Mouse (Mus musculus) forebrain, embryonic 13.5 days (tissue): ENCODE data around the gene Jag2. TPM values are rescaled to one million over a fixed set of nuclear protein-coding genes. Genes with fewer than 3 reads are reported as not detected.

Experiments used
- ATAC-seq: fragments of 200-750 bp; cut with Nextera tagmentation; 2 replicates; pipeline ENCODE4 v1.8.0; 2017
- H3K27ac ChIP-seq: fragments of 300-500 bp; sonication (generic); 2 replicates; pipeline ENCODE4 v1.5.1; 2015; ENCODE audit warnings: inconsistent platforms, mild to moderate bottlenecking, moderate library complexity
- H3K27me3 ChIP-seq: fragments of 300-500 bp; sonication (generic); 2 replicates; pipeline ENCODE4 v1.6.1; 2015; ENCODE audit warnings: mild to moderate bottlenecking, inconsistent platforms
- H3K36me3 ChIP-seq: fragments of 300-500 bp; sonication (generic); 2 replicates; pipeline ENCODE4 v1.6.1; 2015; ENCODE audit warnings: mild to moderate bottlenecking, inconsistent platforms; ENCODE audit not compliant: poor library complexity, severe bottlenecking
- H3K4me1 ChIP-seq: fragments of 300-500 bp; sonication (generic); 2 replicates; pipeline ENCODE4 v1.6.1; 2015; ENCODE audit warnings: inconsistent platforms
- H3K4me2 ChIP-seq: fragments of 300-500 bp; sonication (generic); 2 replicates; pipeline ENCODE4 v1.6.1; 2015; ENCODE audit warnings: inconsistent platforms, mild to moderate bottlenecking, moderate library complexity
- H3K4me3 ChIP-seq: fragments of 300-500 bp; sonication (generic); 2 replicates; pipeline ENCODE4 v1.5.1; 2015; ENCODE audit warnings: mild to moderate bottlenecking, inconsistent platforms
- H3K9ac ChIP-seq: fragments of 300-500 bp; sonication (generic); 2 replicates; pipeline ENCODE4 v1.6.1; 2015; ENCODE audit warnings: mild to moderate bottlenecking, inconsistent platforms
- H3K9me3 ChIP-seq: fragments of 300-500 bp; sonication (generic); replicated peaks from 2 replicates; pipeline ENCODE4 v1.6.1; 2016; ENCODE audit warnings: inconsistent platforms
- WGBS: fragments of 180-500 bp; shearing (Covaris S2); methylation state at CpG from one replicate; pipeline ENCODE4 v1.1.7; 2015; 5-methylcytosine and 5-hydroxymethylcytosine counted together
- polyA plus RNA-seq: library from polyadenylated mRNA; unstranded; fragments of >200 nt; fragmentation: Nextera tagmentation; extraction: Ambion mirVana; gene quantifications from 2 replicates; pipeline ENCODE4 v1.2.1, GENCODE M21; 2015

Jag2 gene
- polyA plus RNA-seq, 1 experiment from 2014 or later, result 4.1 TPM

DNA sequence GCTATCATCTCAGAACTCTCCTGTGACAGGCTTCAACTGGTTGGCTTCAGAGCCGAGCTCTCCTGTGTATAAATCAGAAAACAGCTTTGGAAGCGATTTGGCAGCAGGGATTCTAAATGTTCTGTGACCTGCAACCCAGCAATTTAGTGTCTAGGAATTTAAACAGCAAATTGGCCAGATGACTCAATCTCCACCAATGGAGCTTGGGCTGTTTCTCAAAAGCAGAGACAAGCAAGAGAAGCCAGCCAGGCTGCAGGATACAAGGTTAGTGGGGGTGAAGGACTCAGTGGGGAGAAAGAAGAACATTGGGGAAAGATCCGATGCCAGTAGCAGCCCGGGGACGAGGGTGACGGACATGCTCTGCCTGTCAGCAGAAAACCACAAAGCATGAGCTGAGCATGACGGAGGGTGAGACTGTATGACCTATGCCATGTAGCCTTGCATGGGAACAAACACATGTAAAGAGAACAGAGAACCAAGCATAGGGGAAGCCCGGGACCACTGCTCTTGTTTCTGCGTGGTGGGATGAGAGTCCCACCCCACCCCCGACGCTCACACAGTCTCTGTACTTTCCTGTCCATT lies 35.2 kb downstream of the Jag2 start:
- no peak for ATAC-seq
- Histone ChIP-seq H3K4me3 (no peak overlapping the region), H3K4me1 (peaks cover 6% of the 10 kb centered on the region), H3K36me3 (no peaks in the 10 kb centered on the region), H3K27me3 (no peaks in the 10 kb centered on the region), H3K9ac (no peak overlapping the region), H3K27ac (no peak overlapping the region), H3K9me3 (no peaks in the 10 kb centered on the region), H3K4me2 (no peak overlapping the region)
- 71% methylated on average over 11 of the region's 11 CpGs for WGBS

DNA sequence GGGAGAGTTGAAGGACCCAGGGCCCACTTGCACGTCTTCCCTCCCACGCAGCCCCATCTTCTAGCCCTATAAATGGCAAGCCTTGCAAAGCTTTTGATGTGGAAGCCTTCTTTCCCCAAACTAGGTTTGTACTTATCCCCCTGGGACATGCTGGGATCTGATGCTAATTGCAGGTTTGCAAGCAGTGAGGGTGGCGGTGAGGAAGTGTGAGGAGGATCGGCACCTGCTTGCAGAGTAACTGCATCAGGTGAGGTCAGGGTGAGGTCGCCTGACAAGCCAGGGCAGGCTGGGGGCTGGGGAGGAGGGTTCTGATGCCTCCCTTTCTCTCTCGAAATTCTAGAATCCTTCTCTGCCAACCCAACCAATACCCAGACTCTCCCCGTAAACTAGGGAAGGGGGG lies 44.1 kb downstream of the Jag2 start:
- Histone ChIP-seq H3K4me1 (no peaks in the 10 kb centered on the region), H3K27ac (no peak overlapping the region), H3K4me2 (no peak overlapping the region), H3K9ac (no peak overlapping the region), H3K4me3 (no peak overlapping the region), H3K36me3 (no peaks in the 10 kb centered on the region), H3K27me3 (peaks cover 8% of the 10 kb centered on the region; the same call in 1 of the 2 replicates), H3K9me3 (no peaks in the 10 kb centered on the region)
- WGBS, result 74% methylated on average over 7 of the region's 7 CpGs
- no peak for ATAC-seq

GRCm38 (mm10) chr12:112881301-112881815 lies 48.2 kb downstream of the Jag2 start:
- Histone ChIP-seq H3K4me1 (peaks cover 13% of the 10 kb centered on the region), H3K27me3 (peaks cover 47% of the 10 kb centered on the region), H3K36me3 (no peaks in the 10 kb centered on the region), H3K4me3 (no peak overlapping the region), H3K4me2 (no peak overlapping the region), H3K27ac (no peak overlapping the region), H3K9me3 (no peaks in the 10 kb centered on the region), H3K9ac (no peak overlapping the region)
- ATAC-seq, result no peak
- 69% methylated on average over 6 of the region's 6 CpGs for WGBS

DNA sequence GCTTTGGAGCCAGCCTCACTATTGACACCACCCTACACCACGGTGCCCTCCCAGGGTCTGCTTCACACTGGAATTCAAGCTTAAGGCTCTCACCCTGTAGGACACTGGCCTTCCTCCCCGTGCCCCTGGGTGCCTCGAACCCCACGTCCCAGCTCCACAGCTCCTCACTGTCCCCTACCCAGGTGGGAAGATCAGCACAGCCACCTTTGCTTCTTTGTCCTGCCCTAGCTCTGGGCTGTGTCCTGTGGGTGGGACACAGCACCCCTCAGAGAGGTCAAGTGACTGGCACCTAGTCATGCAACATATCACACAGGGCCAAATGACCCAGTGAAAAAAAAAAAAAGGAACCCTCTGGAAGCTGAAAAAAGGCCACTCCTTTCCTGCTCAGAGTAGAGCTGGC lies 48.9 kb downstream of the Jag2 start:
- 78% methylated on average over 4 of the region's 4 CpGs for WGBS
- peaks cover 54% of the 10 kb centered on the region for H3K27me3 ChIP-seq
- peaks cover 17% of the 10 kb centered on the region for H3K4me1 ChIP-seq
- no peaks in the 10 kb centered on the region for H3K9me3 ChIP-seq
- no peak overlapping the region for H3K9ac ChIP-seq
- H3K27ac ChIP-seq, result no peak overlapping the region
- no peak overlapping the region for H3K4me3 ChIP-seq
- H3K4me2 ChIP-seq, result no peak overlapping the region
- no peaks in the 10 kb centered on the region for H3K36me3 ChIP-seq
- no peak for ATAC-seq

DNA sequence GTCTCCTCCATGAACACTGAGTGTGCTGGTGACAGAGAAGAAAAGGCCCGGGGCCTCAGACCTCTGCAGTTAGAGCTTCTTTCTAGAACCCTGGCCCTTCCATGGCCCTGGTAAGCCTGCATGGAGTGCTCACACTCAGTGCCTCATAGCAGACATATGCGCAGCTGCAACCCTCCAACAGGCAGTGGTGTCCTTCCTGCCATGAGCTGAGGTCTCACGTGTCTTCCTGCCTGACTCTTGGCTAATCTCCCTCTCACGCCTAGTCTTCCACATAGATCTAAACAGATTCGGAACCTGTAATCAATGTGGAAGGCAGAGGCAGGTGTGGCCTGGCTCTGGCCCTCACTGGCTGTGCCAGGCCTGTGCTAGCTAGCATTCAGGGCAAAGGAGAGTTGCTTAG lies 49.8 kb downstream of the Jag2 start:
- Histone ChIP-seq H3K9ac (no peak overlapping the region), H3K4me3 (no peak overlapping the region), H3K27ac (no peak overlapping the region), H3K36me3 (no peaks in the 10 kb centered on the region), H3K4me2 (no peak overlapping the region), H3K9me3 (no peaks in the 10 kb centered on the region), H3K4me1 (peaks cover 17% of the 10 kb centered on the region), H3K27me3 (peaks cover 63% of the 10 kb centered on the region)
- ATAC-seq, result no peak
- WGBS, result 88% methylated on average over 5 of the region's 5 CpGs

- H3K36me3 ChIP-seq, result no peaks in the 10 kb centered on the region
- peaks cover 84% of the 10 kb centered on the region for H3K27me3 ChIP-seq
- 1% methylated on average over 33 of the region's 37 CpGs for WGBS
- H3K27ac ChIP-seq, result no peak overlapping the region
- no peaks in the 10 kb centered on the region for H3K9me3 ChIP-seq
- peak overlapping the region; percentile 36 for H3K4me3 ChIP-seq
- H3K9ac ChIP-seq, result 0 out of 2 replicates have a peak overlapping the region, but pooled peaks have one; percentile 50
- ATAC-seq, result no peak
- peaks cover 25% of the 10 kb centered on the region for H3K4me1 ChIP-seq
- peak overlapping the region; percentile 62 for H3K4me2 ChIP-seq
Measured at GRCm38 (mm10) chr12:112877607-112878020, 52.0 kb downstream of the Jag2 start.

DNA sequence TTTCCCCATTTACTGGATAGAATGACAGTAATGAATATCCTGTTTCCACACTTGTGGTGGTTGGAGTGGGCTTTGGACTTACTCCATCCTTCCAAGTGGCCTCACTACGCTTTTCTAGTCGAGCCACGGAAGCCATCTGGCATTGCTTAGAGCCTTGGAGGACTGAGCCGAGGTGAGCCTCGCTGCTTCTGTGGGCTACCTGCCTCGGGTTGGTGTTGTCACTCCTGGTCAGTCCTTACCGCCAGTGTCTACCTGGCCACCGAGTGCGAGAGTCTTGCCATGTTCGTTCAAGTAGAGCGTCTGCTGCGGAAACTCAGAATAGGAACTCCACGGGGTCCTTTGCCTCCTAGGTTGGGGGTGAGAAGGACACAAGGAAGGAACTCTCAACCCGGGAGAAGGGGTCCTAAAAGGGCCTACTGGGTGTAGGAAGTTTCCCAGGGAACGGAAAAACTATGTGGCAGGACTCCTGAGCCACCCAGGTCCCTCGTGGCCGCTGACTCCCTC lies 52.5 kb downstream of the Jag2 start:
- no peak overlapping the region for H3K27ac ChIP-seq
- WGBS, result 7% methylated on average over 17 of the region's 17 CpGs
- H3K4me2 ChIP-seq, result peak overlapping the region; percentile 62
- ATAC-seq, result no peak
- H3K36me3 ChIP-seq, result no peaks in the 10 kb centered on the region
- H3K9me3 ChIP-seq, result no peaks in the 10 kb centered on the region
- H3K9ac ChIP-seq, result 0 out of 2 replicates have a peak overlapping the region, but pooled peaks have one; percentile 50
- peaks cover 85% of the 10 kb centered on the region for H3K27me3 ChIP-seq
- H3K4me3 ChIP-seq, result peak overlapping the region; percentile 36
- H3K4me1 ChIP-seq, result peaks cover 25% of the 10 kb centered on the region

- peaks cover 25% of the 10 kb centered on the region for H3K4me1 ChIP-seq
- 5% methylated on average over 28 of the region's 28 CpGs for WGBS
- 0 out of 2 replicates have a peak overlapping the region, but pooled peaks have one; percentile 3 for H3K9ac ChIP-seq
- peak overlapping the region; percentile 18 for H3K4me3 ChIP-seq
- no peaks in the 10 kb centered on the region for H3K36me3 ChIP-seq
- H3K27me3 ChIP-seq, result peaks cover 92% of the 10 kb centered on the region
- no peak for ATAC-seq
- H3K27ac ChIP-seq, result no peak overlapping the region
- H3K4me2 ChIP-seq, result peak overlapping the region; percentile 42
- H3K9me3 ChIP-seq, result no peaks in the 10 kb centered on the region
Measured at GRCm38 (mm10) chr12:112876332-112877072, 53.1 kb downstream of the Jag2 start.

- no peak overlapping the region for H3K27ac ChIP-seq
Measured at GRCm38 (mm10) chr12:112875225-112876013, 54.2 kb downstream of the Jag2 start.

DNA sequence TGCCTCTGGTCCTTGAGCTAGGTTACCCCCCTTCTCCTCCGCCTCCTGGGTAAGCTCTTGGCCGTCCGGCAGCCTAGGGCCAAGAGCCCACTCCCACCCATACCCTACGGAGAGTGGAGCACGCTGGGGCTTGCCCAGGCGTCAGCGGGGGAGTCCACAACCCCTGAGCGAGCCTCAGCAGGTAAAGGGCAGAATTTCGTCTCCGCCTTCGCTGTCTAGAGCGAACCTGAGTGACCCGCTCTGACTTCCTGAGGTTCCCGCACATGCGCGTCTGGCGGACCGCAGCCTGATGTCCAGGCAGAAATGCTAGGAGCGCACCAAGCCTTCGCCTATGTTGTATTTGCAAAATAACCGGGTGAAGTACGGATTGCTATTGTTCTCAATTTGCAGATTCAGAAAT lies 55.4 kb downstream of the Jag2 start:
- H3K9me3 ChIP-seq, result no peaks in the 10 kb centered on the region
- H3K4me2 ChIP-seq, result peak overlapping the region; percentile 39
- peaks cover 79% of the 10 kb centered on the region for H3K27me3 ChIP-seq
- peak overlapping the region; percentile 46; the same call in 1 of the 2 replicates for H3K9ac ChIP-seq
- WGBS, result 9% methylated on average over 22 of the region's 22 CpGs
- ATAC-seq, result no peak
- no peaks in the 10 kb centered on the region for H3K36me3 ChIP-seq
- peaks cover 25% of the 10 kb centered on the region for H3K4me1 ChIP-seq
- H3K4me3 ChIP-seq, result peak overlapping the region; percentile 20; the same call in 1 of the 2 replicates
- H3K27ac ChIP-seq, result no peak overlapping the region

More at GRCm38 (mm10) chr12:112875225-112876013, 54.2 kb downstream of the Jag2 start:
- ATAC-seq, result peak; percentile 66; the same call in 1 of the 2 replicates
- no peaks in the 10 kb centered on the region for H3K9me3 ChIP-seq
- no peaks in the 10 kb centered on the region for H3K36me3 ChIP-seq
- H3K4me3 ChIP-seq, result no peak overlapping the region
- peaks cover 90% of the 10 kb centered on the region for H3K27me3 ChIP-seq
- peaks cover 25% of the 10 kb centered on the region for H3K4me1 ChIP-seq
- 23% methylated on average over 16 of the region's 16 CpGs for WGBS
- H3K9ac ChIP-seq, result no peak overlapping the region
- H3K4me2 ChIP-seq, result no peak overlapping the region

DNA sequence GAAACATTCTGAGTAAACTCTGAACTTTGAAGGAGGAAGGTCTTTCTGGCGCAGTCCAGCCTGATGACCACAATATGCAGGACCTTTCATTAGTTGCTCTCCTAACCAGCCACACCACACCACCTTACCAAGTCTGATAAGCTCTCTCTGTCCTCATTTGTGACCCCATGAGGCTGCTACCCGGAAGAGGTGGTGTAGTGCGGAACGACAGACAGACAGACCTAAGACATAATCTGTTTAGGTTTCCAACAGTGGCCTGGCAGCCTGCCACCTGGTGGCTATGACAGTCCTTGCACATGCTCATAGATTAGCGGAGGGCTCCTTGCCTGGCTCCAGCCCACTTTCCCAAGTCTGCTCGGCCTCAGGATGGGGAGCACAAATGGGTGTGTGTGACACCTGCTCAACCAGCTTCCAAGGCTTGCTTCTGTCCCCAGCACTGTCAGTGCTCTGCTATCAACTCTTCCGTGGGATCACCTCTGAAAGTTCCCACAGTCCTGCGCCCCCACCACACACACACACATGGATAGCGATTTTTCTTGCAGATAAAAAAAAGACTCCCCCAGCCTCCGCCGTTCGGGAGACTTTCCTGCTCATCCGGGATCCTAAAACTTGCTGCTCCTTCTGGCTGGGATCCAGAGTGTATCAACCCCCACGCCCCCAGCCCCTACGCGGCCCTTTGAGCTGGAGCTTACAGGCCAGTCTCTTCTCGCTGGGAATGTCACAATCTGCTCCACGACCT lies 56.0 kb downstream of the Jag2 start:
- no peak overlapping the region for H3K27ac ChIP-seq
- H3K36me3 ChIP-seq, result no peaks in the 10 kb centered on the region
- WGBS, result 21% methylated on average over 18 of the region's 18 CpGs
- H3K9ac ChIP-seq, result 0 out of 2 replicates have a peak overlapping the region, but pooled peaks have one; percentile 46
- peak; percentile 34; the same call in 1 of the 2 replicates for ATAC-seq
- peak overlapping the region; percentile 20; the same call in 1 of the 2 replicates for H3K4me3 ChIP-seq
- H3K4me2 ChIP-seq, result peak overlapping the region; percentile 39
- H3K4me1 ChIP-seq, result peaks cover 25% of the 10 kb centered on the region
- H3K27me3 ChIP-seq, result peaks cover 75% of the 10 kb centered on the region
- H3K9me3 ChIP-seq, result no peaks in the 10 kb centered on the region
